ENCODE assay signal across 8 mouse cellular contexts in genomic region chr2:11535412-11535928, GRCm38 (mm10). TPM values are rescaled to one million over a fixed set of nuclear protein-coding genes. Genes with fewer than 3 reads are reported as not detected.
DNase-seq lines count a peak whose midpoint lies in the region; ATAC-seq and TF ChIP-seq lines count a peak whose summit lies in the region.

No protein-coding gene starts in this region.

- peak overlapping the region; percentile 66 to 89 for H3K4me3 ChIP-seq in MEL (ENCODE audit: control insufficient read depth in 1 of 2, insufficient read depth in 1 of 2, low read depth in 2 of 2, low read length in 2 of 2)
- peak overlapping the region; percentile 65 for H3K4me3 ChIP-seq in cerebellum, adult 2 months (replicated peaks; ENCODE audit: insufficient read depth, low read depth, low read length)
- H3K4me3 ChIP-seq in forebrain, postnatal 0 days (ENCODE audit: low read depth, low read length), result peak overlapping the region; percentile 50
- peak overlapping the region; percentile 49 for H3K4me3 ChIP-seq in neural tube, embryonic 14.5 days (ENCODE audit: low read depth, low read length)
- H3K4me3 ChIP-seq in testis, adult 2 months (ENCODE audit: control insufficient read depth, low read depth, low read length), result peak overlapping the region; percentile 76

- peak; percentile 97 for ATAC-seq in forebrain, postnatal 0 days
- ATAC-seq in neural tube, embryonic 14.5 days (ENCODE audit: low read depth), result peak; percentile 99

- H3K27ac ChIP-seq in MEL (ENCODE audit: control insufficient read depth, low read depth, low read length), result peak overlapping the region; percentile 86
- H3K27ac ChIP-seq in cerebellum, adult 2 months (ENCODE audit: insufficient read depth, low read length), result no peak overlapping the region
- no peak overlapping the region; the same call in 1 of the 2 replicates for H3K27ac ChIP-seq in forebrain, postnatal 0 days (ENCODE audit: low read depth, low read length)
- no peak overlapping the region for H3K27ac ChIP-seq in neural tube, embryonic 14.5 days (ENCODE audit: low read depth, low read length)
- H3K27ac ChIP-seq in testis, adult 2 months (ENCODE audit: control insufficient read depth, insufficient read depth, low read depth, low read length), result peak overlapping the region; percentile 82

- peaks cover 3% of the 10 kb centered on the region; the same call in 1 of the 2 replicates for H3K79me2 ChIP-seq in MEL (ENCODE audit: control insufficient read depth, insufficient read depth, low read length, poor library complexity)

- TF ChIP-seq EP300 in MEL (IDR thresholded peaks at IDR 0.05; ENCODE audit: low read depth in 1 of 2, low read length in 2 of 2), result peak in 1 of 2 experiments; percentile 42; a peak in 1 of 4 replicates

- under 1% methylated on average over 32 of the region's 32 CpGs for WGBS in cerebellum, adult 2 months
- 3% methylated on average over 32 of the region's 32 CpGs for WGBS in forebrain, postnatal 0 days
- WGBS in neural tube, embryonic 14.5 days, result 0% methylated on average over 32 of the region's 32 CpGs

- H3K36me3 ChIP-seq in MEL (ENCODE audit: control insufficient read depth in 1 of 2, insufficient read depth in 2 of 2, low read length in 2 of 2), result peaks cover 0 to 13% of the 10 kb centered on the region in 2 experiments; a peak in 2 of 4 replicates
- H3K36me3 ChIP-seq in forebrain, postnatal 0 days (ENCODE audit: insufficient read depth), result no peaks in the 10 kb centered on the region
- H3K36me3 ChIP-seq in neural tube, embryonic 14.5 days (ENCODE audit: control insufficient read depth, insufficient read depth, low read length), result no peaks in the 10 kb centered on the region
- no peaks in the 10 kb centered on the region for H3K36me3 ChIP-seq in testis, adult 2 months (ENCODE audit: control insufficient read depth, insufficient read depth, low read length)

- intact Hi-C loops in heart, postnatal 36 days (cut with DNase I), result loop anchor here (2.0 kb wide), 1 partner anchor 33 kb away; no protein-coding TSS in a partner anchor

- TF ChIP-seq CTCF in MEL (IDR thresholded peaks at IDR 0.05 in 2 of 3, conservative IDR thresholded peaks at IDR 0.05 in 1 of 3; ENCODE audit: control insufficient read depth in 1 of 3, insufficient read depth in 1 of 3, low read depth in 2 of 3, low read length in 3 of 3, poor library complexity in 1 of 3, severe bottlenecking in 1 of 3), result no peak
- TF ChIP-seq CTCF in cerebellum, adult 2 months (IDR thresholded peaks at IDR 0.05; ENCODE audit: borderline replicate concordance, insufficient read depth, low read depth, low read length), result no peak
- TF ChIP-seq CTCF in forebrain, postnatal 0 days (IDR thresholded peaks at IDR 0.05; ENCODE audit: low read depth), result no peak
- no peak for TF ChIP-seq CTCF in testis, adult 2 months (IDR thresholded peaks at IDR 0.05; ENCODE audit: control insufficient read depth, insufficient read depth, insufficient replicate concordance, low read depth, low read length)

- peak; percentile 81 to 92 for TF ChIP-seq POLR2A in MEL (IDR thresholded peaks at IDR 0.05; ENCODE audit: control insufficient read depth in 1 of 2, insufficient read depth in 1 of 2, low read depth in 1 of 2, low read length in 2 of 2, poor library complexity in 1 of 2)
- peak; percentile 28; the same call in 1 of the 2 replicates for TF ChIP-seq POLR2A in cerebellum, adult 2 months (IDR thresholded peaks at IDR 0.05; ENCODE audit: borderline replicate concordance, insufficient read depth, low read length)
- peak; percentile 89 for TF ChIP-seq POLR2A in testis, adult 2 months (IDR thresholded peaks at IDR 0.05; ENCODE audit: control insufficient read depth, low read depth, low read length)

- H3K9ac ChIP-seq in MEL (ENCODE audit: control insufficient read depth, low read depth, low read length, poor library complexity, severe bottlenecking), result peak overlapping the region; percentile 93
- H3K9ac ChIP-seq in forebrain, postnatal 0 days, result peak overlapping the region; percentile 51
- 0 out of 2 replicates have a peak overlapping the region, but pooled peaks have one; percentile 32 for H3K9ac ChIP-seq in neural tube, embryonic 14.5 days (replicated peaks; ENCODE audit: low read depth, low read length)

- no peaks in the 10 kb centered on the region; a peak in 1 of 4 replicates for H3K4me1 ChIP-seq in MEL (ENCODE audit: control insufficient read depth in 1 of 2, insufficient read depth in 2 of 2, low read length in 2 of 2)
- no peaks in the 10 kb centered on the region for H3K4me1 ChIP-seq in cerebellum, adult 2 months (ENCODE audit: control insufficient read depth, insufficient read depth, low read length)
- H3K4me1 ChIP-seq in forebrain, postnatal 0 days (ENCODE audit: insufficient read depth), result no peaks in the 10 kb centered on the region
- no peaks in the 10 kb centered on the region for H3K4me1 ChIP-seq in neural tube, embryonic 14.5 days (ENCODE audit: control insufficient read depth, insufficient read depth, low read length)
- H3K4me1 ChIP-seq in testis, adult 2 months (ENCODE audit: control insufficient read depth, insufficient read depth, low read length), result peaks cover 4% of the 10 kb centered on the region

- no peaks in the 10 kb centered on the region for H3K27me3 ChIP-seq in MEL (ENCODE audit: control insufficient read depth in 1 of 2, insufficient read depth in 2 of 2, low read length in 2 of 2)
- no peaks in the 10 kb centered on the region; the same call in 1 of the 2 replicates for H3K27me3 ChIP-seq in cerebellum, adult 2 months (ENCODE audit: control insufficient read depth, insufficient read depth, low read length)
- no peaks in the 10 kb centered on the region for H3K27me3 ChIP-seq in forebrain, postnatal 0 days (ENCODE audit: insufficient read depth, low read length)
- H3K27me3 ChIP-seq in neural tube, embryonic 14.5 days (ENCODE audit: control insufficient read depth, insufficient read depth, low read length), result no peaks in the 10 kb centered on the region
- H3K27me3 ChIP-seq in testis, adult 2 months (ENCODE audit: control insufficient read depth, insufficient read depth, low read length), result no peaks in the 10 kb centered on the region

- H3K4me2 ChIP-seq in forebrain, postnatal 0 days (ENCODE audit: low read depth), result peak overlapping the region; percentile 79
- H3K4me2 ChIP-seq in neural tube, embryonic 14.5 days (ENCODE audit: low read depth, low read length), result peak overlapping the region; percentile 91

- peak; percentile 93 for DNase-seq in MEL (ENCODE audit: low read depth, low spot score)
- DNase-seq in cerebellum, adult 2 months, result peak; percentile 78 to 84
- DNase-seq in forebrain, postnatal 0 days, result peak; percentile 82
- peak; percentile 95 to 96 for DNase-seq in heart, postnatal 36 days
- peak; percentile 77 to 88 for DNase-seq in layer of hippocampus, adult 18-20 months (ENCODE audit: low spot score in 2 of 2)
- DNase-seq in lung, adult 18-20 months, result peak; percentile 97 to 98

- TF ChIP-seq RAD21 in MEL (IDR thresholded peaks at IDR 0.05; ENCODE audit: low read depth, low read length), result no peak

- H3K9me3 ChIP-seq in MEL (replicated peaks; ENCODE audit: insufficient read depth, low read length), result no peaks in the 10 kb centered on the region
- H3K9me3 ChIP-seq in forebrain, postnatal 0 days (ENCODE audit: low read length), result no peaks in the 10 kb centered on the region
- H3K9me3 ChIP-seq in neural tube, embryonic 14.5 days (ENCODE audit: control insufficient read depth, low read length), result no peaks in the 10 kb centered on the region

TF ChIP-seq in MEL, 35 proteins besides CTCF, POLR2A, EP300 and RAD21 (continues in another document):
- TF ChIP-seq KAT2A (conservative IDR thresholded peaks at IDR 0.05; ENCODE audit: low read depth, low read length), result no peak; the same call in 1 of the 2 replicates
- no peak for TF ChIP-seq UBTF (IDR thresholded peaks at IDR 0.05; ENCODE audit: borderline replicate concordance, insufficient read depth, low read depth, low read length)
- no peak for TF ChIP-seq GABPA (IDR thresholded peaks at IDR 0.05; ENCODE audit: low read depth, low read length)
- no peak for TF ChIP-seq JUND (IDR thresholded peaks at IDR 0.05; ENCODE audit: low read depth, low read length)
- TF ChIP-seq USF2 (IDR thresholded peaks at IDR 0.05; ENCODE audit: borderline replicate concordance in 1 of 2, insufficient read depth in 1 of 2, low read depth in 1 of 2, low read length in 2 of 2), result 0 out of 4 replicates have a peak, but pooled peaks of 1 of the 2 experiments have one; percentile 14
- TF ChIP-seq CHD1 (IDR thresholded peaks at IDR 0.05; ENCODE audit: low read depth, low read length), result no peak
- no peak for TF ChIP-seq ZMIZ1 (IDR thresholded peaks at IDR 0.05; ENCODE audit: low read depth, low read length)
- TF ChIP-seq GATA1 (IDR thresholded peaks at IDR 0.05; ENCODE audit: low read depth, low read length), result no peak
- TF ChIP-seq TBP (IDR thresholded peaks at IDR 0.05; ENCODE audit: low read depth, low read length), result peak; percentile 58; the same call in 1 of the 2 replicates
- peak; percentile 59; the same call in 1 of the 2 replicates for TF ChIP-seq NRF1 (IDR thresholded peaks at IDR 0.05; ENCODE audit: insufficient read depth, low read depth, low read length, poor library complexity, severe bottlenecking)
- TF ChIP-seq ETS1 (IDR thresholded peaks at IDR 0.05; ENCODE audit: low read depth, low read length), result peak; percentile 82; the same call in 1 of the 2 replicates
- no peak for TF ChIP-seq MAFK (IDR thresholded peaks at IDR 0.05; ENCODE audit: borderline replicate concordance, low read depth, low read length)
- TF ChIP-seq TAL1 (IDR thresholded peaks at IDR 0.05; ENCODE audit: low read length), result no peak
- no peak for TF ChIP-seq ZC3H11A (IDR thresholded peaks at IDR 0.05; ENCODE audit: low read depth, low read length)
- peak; percentile 29; the same call in 1 of the 2 replicates for TF ChIP-seq TCF12 (IDR thresholded peaks at IDR 0.05; ENCODE audit: low read depth, low read length)
- TF ChIP-seq POLR2AphosphoS2 (IDR thresholded peaks at IDR 0.05; ENCODE audit: low read length), result 0 out of 2 replicates have a peak, but pooled peaks have one; percentile 48
- peak; percentile 79 for TF ChIP-seq NELFE (IDR thresholded peaks at IDR 0.05; ENCODE audit: low read depth, low read length)
- TF ChIP-seq ZNF384 (IDR thresholded peaks at IDR 0.05; ENCODE audit: low read depth, low read length), result no peak

RNA-seq across cellular contexts. Expression of gene Pfkfb3, which starts 18.4 kb away (rescaled TPM):
- total RNA-seq in MEL (2012; rRNA removed), result 7.2 and 9.9 TPM in 2 replicates
- polyA plus RNA-seq in MEL (2012; ENCODE audit: insufficient read depth in 1 of 2, insufficient read length in 2 of 2, low read depth in 1 of 2, low replicate concordance in 2 of 2, missing spikeins in 1 of 2), result 10 to 100 TPM in 1 of 2 experiments, not detected in 1; 13.8 TPM
- polyA plus RNA-seq in cerebellum, adult 2 months (2012; rRNA removed), result 33.8 and 38.2 TPM in 2 replicates
- total RNA-seq in forebrain, postnatal 0 days (2014; rRNA removed), result 19.2 and 22.5 TPM in 2 replicates
- polyA plus RNA-seq in forebrain, postnatal 0 days (2015; fragmentation: Nextera tagmentation; extraction: Ambion mirVana), result 21.0 and 28.9 TPM in 2 replicates
- 10 to 100 TPM in 1 of 2 experiments, 1 to 10 TPM in 1; 8.1 to 10.9 TPM for total RNA-seq in heart, postnatal 36 days (2021)
- total RNA-seq in layer of hippocampus, adult 18-20 months (2021), result 10 to 100 TPM; 40.0 to 41.4 TPM
- polyA plus RNA-seq in neural tube, embryonic 14.5 days (2014; fragmentation: Nextera tagmentation; extraction: Ambion mirVana), result 31.7 and 38.0 TPM in 2 replicates
- 43.5 and 45.7 TPM in 2 replicates for polyA plus RNA-seq in testis, adult 2 months (2012; rRNA removed)

Comparison
In these comparisons a context has a peak if more than half of its experiments do, and no peak if none do; other contexts are left out.
1. H3K27ac ChIP-seq: peak in MEL (single experiment) and testis, adult 2 months (single experiment); none in cerebellum, adult 2 months (single experiment), forebrain, postnatal 0 days (single experiment) and neural tube, embryonic 14.5 days (single experiment).
2. H3K9ac ChIP-seq: peak in every context shown above with its lines; median percentile 93 in MEL; 51 in forebrain, postnatal 0 days; 32 in neural tube, embryonic 14.5 days.
3. POLR2A ChIP-seq: peak in every context shown above with its lines; median percentile 89 in testis, adult 2 months; 86 in MEL; 28 in cerebellum, adult 2 months.
4. Peak in every context shown above with its lines, with median percentiles within 50 percentile points of each other: DNase-seq and H3K4me3 ChIP-seq.